Mouse (Mus musculus): Measurements from ENCODE around the gene Prl5a1. TPM values are rescaled to one million over a fixed set of nuclear protein-coding genes. Genes with fewer than 3 reads are reported as not detected.

Prl5a1 gene
- polyA plus RNA-seq (2015; fragmentation: Illumina TruSeq; extraction: RNeasy Lipid Tissue Mini Kit (QIAGEN cat#74804); ENCODE audit: insufficient read depth, low replicate concordance) = not detected

GRCm38 (mm10) chr13:28142184-28142583 lies at the start of gene Prl5a1:
Gene Prl5a1, plus strand, starts transcription at chr13:28142484.

Other genes starting within 250 kb of the Prl5a1 start
- not detected for gene Prl4a1, start 126.3 kb upstream of the Prl5a1 start, polyA plus RNA-seq (2015; fragmentation: Illumina TruSeq; extraction: RNeasy Lipid Tissue Mini Kit (QIAGEN cat#74804); ENCODE audit: insufficient read depth, low replicate concordance)
- gene Gm11361, start 115.0 kb downstream of the Prl5a1 start, polyA plus RNA-seq (2015; fragmentation: Illumina TruSeq; extraction: RNeasy Lipid Tissue Mini Kit (QIAGEN cat#74804); ENCODE audit: insufficient read depth, low replicate concordance) = 0.95 TPM